Mouse (Mus musculus) bone marrow, adult 2 months (tissue): ENCODE data around the gene Gpr180. TPM values are rescaled to one million over a fixed set of nuclear protein-coding genes. Genes with fewer than 3 reads are reported as not detected.
A peak's percentile ranks its signal among the peaks of the same experiment; 100 is the strongest.

Source experiments
- H3K27ac ChIP-seq: fragments of 200-500 bp; 2 replicates; pipeline ENCODE4 v1.5.1; 2012; ENCODE audit warnings: low read depth, mild to moderate bottlenecking, control low read depth, inconsistent platforms, low read length; ENCODE audit not compliant: control insufficient read depth, poor library complexity, insufficient read depth
- H3K4me1 ChIP-seq: fragments of 200-500 bp; 2 replicates; pipeline ENCODE4 v1.6.1; 2011; ENCODE audit warnings: low read length; ENCODE audit not compliant: control insufficient read depth, insufficient read depth
- H3K4me3 ChIP-seq: fragments of 200-500 bp; replicated peaks from 2 replicates; pipeline ENCODE3; 2011; ENCODE audit warnings: mild to moderate bottlenecking, low read depth, low read length, control low read depth; ENCODE audit not compliant: control insufficient read depth
- CTCF ChIP-seq: fragments of 200-500 bp; IDR thresholded peaks from 2 replicates; pipeline ENCODE4 v1.5.1; 2011; ENCODE audit warnings: low read length, control low read depth; ENCODE audit not compliant: control insufficient read depth, insufficient read depth
- POLR2A ChIP-seq: fragments of 200-500 bp; IDR thresholded peaks from 2 replicates; pipeline ENCODE4 v1.6.1; 2011; ENCODE audit warnings: low read depth, mild to moderate bottlenecking, control low read depth, low read length, borderline replicate concordance; ENCODE audit not compliant: control insufficient read depth
- WGBS: fragments of 180-500 bp; shearing (Covaris S2); methylation state at CpG from one replicate; pipeline ENCODE4 v1.1.7; 2018; 5-methylcytosine and 5-hydroxymethylcytosine counted together
- polyA plus RNA-seq: library from polyadenylated mRNA; stranded (reverse); fragments of >200 nt; gene quantifications from 2 replicates; pipeline ENCODE4 v1.2.4, GENCODE M21; 2011; ENCODE audit warnings: low replicate concordance; ENCODE audit not compliant: missing spikeins, insufficient read depth, insufficient read length

Gene Gpr180
- polyA plus RNA-seq, 1 experiment: 4.0 TPM

DNA sequence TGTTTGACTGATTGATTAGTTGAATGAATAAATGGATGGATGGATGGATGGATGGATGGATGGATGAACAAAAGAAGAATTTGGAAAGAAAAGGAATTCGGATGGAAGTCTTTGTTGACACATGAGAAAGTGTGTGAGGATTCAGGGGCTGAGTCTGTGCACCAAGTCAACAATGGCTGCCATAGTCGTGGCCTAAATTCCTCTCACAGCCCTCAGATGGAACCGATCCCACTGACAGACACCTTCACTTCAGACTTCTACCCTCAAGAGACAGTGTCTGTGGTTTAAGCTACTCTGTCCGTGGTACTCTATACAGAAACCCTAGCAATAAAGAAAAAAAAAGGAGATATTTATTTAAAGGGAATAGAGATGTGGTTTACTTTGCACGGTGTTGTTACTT lies 65.0 kb downstream of the Gpr180 start:
- Histone ChIP-seq H3K4me1 (no peaks in the 10 kb centered on the region), H3K27ac (no peak overlapping the region), H3K4me3 (no peak overlapping the region)
- WGBS: 80% methylated on average over 5 of the region's 5 CpGs
- TF ChIP-seq POLR2A: no peak

DNA sequence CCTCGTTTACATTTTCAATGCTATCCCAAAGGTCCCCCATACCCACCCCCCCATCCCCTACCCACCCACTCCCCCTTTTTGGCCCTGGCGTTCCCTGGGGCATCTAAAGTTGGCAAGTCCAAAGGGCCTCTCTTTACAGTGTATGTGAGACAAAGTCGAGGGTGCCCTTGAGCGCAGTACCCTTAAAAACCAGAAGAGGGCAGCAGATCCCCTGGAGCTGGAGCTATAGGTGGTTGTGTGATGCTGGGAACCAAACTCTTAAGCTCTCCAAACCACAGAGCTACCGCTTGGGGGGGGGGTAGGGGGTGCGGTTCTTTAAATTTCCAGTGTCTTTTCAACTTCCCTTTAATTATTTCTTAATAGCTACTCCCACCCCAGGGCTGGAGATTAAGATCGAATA lies 66.1 kb downstream of the Gpr180 start:
- 75% methylated on average over 7 of the region's 7 CpGs for WGBS

DNA sequence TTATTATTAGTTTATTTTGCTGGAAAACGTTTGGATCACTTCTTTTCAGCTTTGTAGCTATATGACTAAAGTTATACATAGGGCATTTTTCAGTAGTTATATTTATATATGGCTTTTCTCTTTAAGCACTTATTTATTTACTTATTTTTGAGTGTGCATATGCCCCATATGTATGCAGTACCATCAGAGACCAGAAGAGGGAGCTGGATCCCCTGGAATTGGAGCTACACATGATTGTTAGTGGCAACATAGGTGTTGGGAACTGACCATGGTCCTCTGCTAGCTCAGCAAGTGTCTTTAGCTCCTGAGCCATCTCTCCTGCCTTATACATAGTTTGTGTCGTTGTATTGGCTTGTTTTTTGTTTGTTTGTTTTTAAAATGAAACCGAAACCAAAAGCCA lies 70.4 kb downstream of the Gpr180 start:
- TF ChIP-seq POLR2A (no peak), CTCF (no peak)
- 78% methylated on average over 3 of the region's 3 CpGs for WGBS

More for the DNA sequence above, 66.1 kb downstream of the Gpr180 start:
- no peak overlapping the region for H3K27ac ChIP-seq
- no peaks in the 10 kb centered on the region for H3K4me1 ChIP-seq
- H3K4me3 ChIP-seq: no peak overlapping the region
- TF ChIP-seq CTCF: peak; percentile 45; the same call in 1 of the 2 replicates
- TF ChIP-seq POLR2A: no peak

DNA sequence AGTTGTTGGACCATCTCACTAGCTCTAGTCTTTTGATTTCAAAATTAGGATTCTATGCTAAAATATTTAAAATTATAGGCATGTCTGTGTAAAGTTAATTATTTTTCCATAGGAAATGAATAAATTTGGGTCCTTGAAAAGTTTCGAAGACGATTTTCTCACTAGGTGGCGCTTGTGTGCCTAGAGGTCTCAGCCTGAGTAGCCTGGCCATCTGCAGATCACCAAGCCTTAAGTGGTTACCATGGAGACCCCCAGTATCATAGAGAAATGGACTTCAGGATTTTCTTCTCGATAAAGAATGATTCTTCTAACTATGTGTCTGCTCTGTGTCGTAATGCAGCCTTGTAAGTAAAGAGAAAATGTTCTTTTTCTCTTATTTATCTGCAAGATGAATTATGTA lies 72.7 kb downstream of the Gpr180 start:
- TF ChIP-seq POLR2A (no peak), CTCF (0 out of 2 replicates have a peak, but pooled peaks have one; percentile 20)
- 13% methylated on average over 5 of the region's 5 CpGs for WGBS
- Histone ChIP-seq H3K4me3 (no peak overlapping the region), H3K4me1 (no peaks in the 10 kb centered on the region), H3K27ac (no peak overlapping the region)

More for the DNA sequence above, 70.4 kb downstream of the Gpr180 start:
- Histone ChIP-seq H3K4me3 (no peak overlapping the region), H3K4me1 (no peaks in the 10 kb centered on the region), H3K27ac (no peak overlapping the region)

DNA sequence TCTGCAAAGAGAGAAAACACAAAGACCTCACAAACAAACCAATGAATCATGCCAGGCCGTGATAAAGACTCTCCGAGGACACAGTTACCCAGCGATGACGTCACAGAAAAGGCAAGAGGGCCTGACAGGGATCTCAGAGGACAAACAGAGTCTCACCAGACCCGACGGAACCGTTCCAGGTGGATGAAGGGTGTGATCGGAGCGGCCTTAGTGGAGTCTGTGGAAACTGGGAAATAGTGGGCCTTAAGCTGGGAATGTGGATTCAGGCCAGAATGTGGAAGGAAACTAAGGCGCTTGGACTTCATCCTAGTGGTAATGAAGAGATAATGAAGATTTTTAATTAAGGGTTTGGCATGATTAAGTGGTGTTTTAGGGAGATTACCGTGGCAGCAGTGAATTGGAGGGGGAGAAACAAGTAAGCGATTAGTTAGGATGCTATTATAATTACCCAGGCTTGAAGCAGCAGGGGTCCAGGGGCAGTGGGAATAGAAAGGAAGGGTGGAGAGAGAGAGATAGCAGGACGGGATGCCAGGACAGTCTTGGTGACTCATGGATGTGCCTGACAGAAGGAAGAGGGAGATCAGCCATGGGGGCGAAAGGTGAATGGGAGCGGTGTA lies 75.3 kb downstream of the Gpr180 start:
- WGBS: 82% methylated on average over 15 of the region's 15 CpGs
- no peak overlapping the region for H3K4me3 ChIP-seq

More for the DNA sequence above, 75.3 kb downstream of the Gpr180 start:
- Histone ChIP-seq H3K27ac (no peak overlapping the region), H3K4me1 (no peaks in the 10 kb centered on the region)
- TF ChIP-seq POLR2A (no peak), CTCF (no peak)

Other genes starting within 250 kb of the Gpr180 start
- 0.38 and 0.72 TPM in 2 replicates for gene Dct, start 84.9 kb upstream of the Gpr180 start, polyA plus RNA-seq
- 6.7 and 7.2 TPM in 2 replicates for gene Tgds, start 4.4 kb upstream of the Gpr180 start, polyA plus RNA-seq
- 0.52 TPM in 1 of 2 replicates, not detected in the other for gene Sox21, start 99.9 kb downstream of the Gpr180 start, polyA plus RNA-seq
- gene Gm9376, start 129.8 kb downstream of the Gpr180 start, polyA plus RNA-seq: not detected in 2 replicates